Mouse (Mus musculus) MEL (cell line): ENCODE measurements around the gene Cmc2. TPM values are rescaled to one million over a fixed set of nuclear protein-coding genes. Genes with fewer than 3 reads are reported as not detected.

Experiments
- DNase-seq: peaks from one replicate; pipeline ENCODE4 v3.0.0; 2011; ENCODE audit warnings: low read depth, low spot score
- H3K27ac ChIP-seq: 2 replicates; pipeline ENCODE4 v1.5.1; 2012; ENCODE audit warnings: low read depth, mild to moderate bottlenecking, control low read depth, low read length, moderate library complexity; ENCODE audit not compliant: control insufficient read depth
- H3K27me3 ChIP-seq, 2 experiments: fragments of 150-350 bp in 1 of 2; sonication (generic) in 1 of 2; 2 replicates each; pipeline ENCODE4 v1.6.1; 2012; ENCODE audit warnings: low read length in 2 of 2, mild to moderate bottlenecking in 2 of 2, improper control_type of control experiment in 1 of 2, moderate library complexity in 1 of 2; ENCODE audit not compliant: insufficient read depth in 2 of 2, control insufficient read depth in 1 of 2
- H3K36me3 ChIP-seq, 2 experiments: 2 replicates each; pipeline ENCODE4 v1.6.1; 2012 to 2014; ENCODE audit warnings: low read length in 2 of 2, improper control_type of control experiment in 1 of 2, inconsistent platforms in 1 of 2, mild to moderate bottlenecking in 1 of 2; ENCODE audit not compliant: insufficient read depth in 2 of 2, control insufficient read depth in 1 of 2
- H3K4me1 ChIP-seq, 2 experiments: fragments of 150-350 bp in 1 of 2; sonication (generic) in 1 of 2; 2 replicates each; pipeline ENCODE4 v1.6.1; 2012; ENCODE audit warnings: low read length in 2 of 2, improper control_type of control experiment in 1 of 2, mild to moderate bottlenecking in 1 of 2; ENCODE audit not compliant: insufficient read depth in 2 of 2, control insufficient read depth in 1 of 2
- H3K4me3 ChIP-seq, 2 experiments: fragments of 150-350 bp in 1 of 2; sonication (generic) in 1 of 2; 2 replicates each; pipeline ENCODE4 v1.5.1; 2012; ENCODE audit warnings: low read depth in 2 of 2, low read length in 2 of 2, mild to moderate bottlenecking in 2 of 2, moderate library complexity in 2 of 2, control low read depth in 1 of 2, improper control_type of control experiment in 1 of 2; ENCODE audit not compliant: control insufficient read depth in 1 of 2, insufficient read depth in 1 of 2
- H3K79me2 ChIP-seq: 2 replicates; pipeline ENCODE4 v1.6.1; 2012; ENCODE audit warnings: mild to moderate bottlenecking, low read length, moderate library complexity; ENCODE audit not compliant: control insufficient read depth, poor library complexity, insufficient read depth
- H3K9ac ChIP-seq: 2 replicates; pipeline ENCODE4 v1.6.1; 2012; ENCODE audit warnings: low read depth, mild to moderate bottlenecking, control low read depth, low read length, moderate library complexity; ENCODE audit not compliant: control insufficient read depth, poor library complexity, severe bottlenecking
- H3K9me3 ChIP-seq: fragments of 150-350 bp; sonication (generic); replicated peaks from 2 replicates; pipeline ENCODE4 v1.6.1; 2012; ENCODE audit warnings: mild to moderate bottlenecking, low read length, improper control_type of control experiment, moderate library complexity; ENCODE audit not compliant: insufficient read depth
- BHLHE40 ChIP-seq: IDR thresholded peaks from 2 replicates; pipeline ENCODE4 v1.6.1; 2012; ENCODE audit warnings: low read depth, mild to moderate bottlenecking, inconsistent platforms, low read length, improper control_type of control experiment, borderline replicate concordance
- CHD2 ChIP-seq: IDR thresholded peaks from 2 replicates; pipeline ENCODE4 v1.6.1; 2011; ENCODE audit warnings: low read length, improper control_type of control experiment
- CTCF ChIP-seq, 3 experiments: IDR thresholded peaks in 2 of 3; conservative IDR thresholded peaks in 1 of 3; 2 replicates each; pipeline ENCODE4 v1.5.1; 2011 to 2012; ENCODE audit warnings: low read length in 3 of 3, low read depth in 2 of 3, mild to moderate bottlenecking in 2 of 3, improper control_type of control experiment in 1 of 3, inconsistent platforms in 1 of 3, mixed read lengths in 1 of 3, moderate library complexity in 1 of 3; ENCODE audit not compliant: control insufficient read depth in 1 of 3, insufficient read depth in 1 of 3, poor library complexity in 1 of 3, severe bottlenecking in 1 of 3
- E2F4 ChIP-seq: IDR thresholded peaks from 2 replicates; pipeline ENCODE4 v1.6.1; 2011; ENCODE audit warnings: low read depth, low read length, improper control_type of control experiment, borderline replicate concordance
- GABPA ChIP-seq: IDR thresholded peaks from 2 replicates; pipeline ENCODE4 v1.6.1; 2012; ENCODE audit warnings: low read depth, mild to moderate bottlenecking, inconsistent platforms, low read length, improper control_type of control experiment, moderate library complexity
- GATA1 ChIP-seq: IDR thresholded peaks from 2 replicates; pipeline ENCODE4 v1.6.1; 2011; ENCODE audit warnings: low read depth, low read length, improper control_type of control experiment
- HCFC1 ChIP-seq: IDR thresholded peaks from 2 replicates; pipeline ENCODE4 v1.6.1; 2012; ENCODE audit warnings: low read depth, mild to moderate bottlenecking, inconsistent platforms, low read length, improper control_type of control experiment, moderate library complexity
- KAT2A ChIP-seq: conservative IDR thresholded peaks from 2 replicates; pipeline ENCODE4 v1.6.1; 2012; ENCODE audit warnings: low read depth, low read length, improper control_type of control experiment, inconsistent platforms
- MAFK ChIP-seq: IDR thresholded peaks from 2 replicates; pipeline ENCODE4 v1.6.1; 2011; ENCODE audit warnings: low read depth, mild to moderate bottlenecking, low read length, improper control_type of control experiment, borderline replicate concordance
- MAX ChIP-seq: IDR thresholded peaks from 2 replicates; pipeline ENCODE4 v1.6.1; 2011; ENCODE audit warnings: low read length, improper control_type of control experiment
- MAZ ChIP-seq: IDR thresholded peaks from 2 replicates; pipeline ENCODE4 v1.6.1; 2012; ENCODE audit warnings: low read depth, mild to moderate bottlenecking, inconsistent platforms, low read length, improper control_type of control experiment
- MXI1 ChIP-seq: IDR thresholded peaks from 2 replicates; pipeline ENCODE4 v1.6.1; 2011; ENCODE audit warnings: mild to moderate bottlenecking, low read depth, low read length, improper control_type of control experiment
- MYC ChIP-seq: IDR thresholded peaks from 2 replicates; pipeline ENCODE4 v1.6.1; 2011; ENCODE audit warnings: low read depth, mild to moderate bottlenecking, low read length, improper control_type of control experiment, moderate library complexity
- NRF1 ChIP-seq: IDR thresholded peaks from 2 replicates; pipeline ENCODE4 v1.6.1; 2014; ENCODE audit warnings: low read depth, mild to moderate bottlenecking, inconsistent platforms, low read length, improper control_type of control experiment, moderate library complexity; ENCODE audit not compliant: poor library complexity, insufficient read depth, severe bottlenecking
- SIN3A ChIP-seq: IDR thresholded peaks from 2 replicates; pipeline ENCODE4 v1.6.1; 2012; ENCODE audit warnings: low read length, improper control_type of control experiment, inconsistent platforms
- SMC3 ChIP-seq: IDR thresholded peaks from 2 replicates; pipeline ENCODE4 v1.6.1; 2011; ENCODE audit warnings: low read depth, low read length, improper control_type of control experiment
- TAL1 ChIP-seq: IDR thresholded peaks from 2 replicates; pipeline ENCODE4 v1.6.1; 2012; ENCODE audit warnings: mild to moderate bottlenecking, inconsistent platforms, low read length, moderate library complexity, mixed read lengths
- TBP ChIP-seq: IDR thresholded peaks from 2 replicates; pipeline ENCODE4 v1.8.0; 2011; ENCODE audit warnings: low read depth, low read length, improper control_type of control experiment
- TCF12 ChIP-seq: IDR thresholded peaks from 2 replicates; pipeline ENCODE4 v1.6.1; 2014; ENCODE audit warnings: low read depth, mild to moderate bottlenecking, inconsistent platforms, low read length, improper control_type of control experiment, moderate library complexity
- ZKSCAN1 ChIP-seq: IDR thresholded peaks from 2 replicates; pipeline ENCODE4 v1.6.1; 2012; ENCODE audit warnings: low read depth, mild to moderate bottlenecking, inconsistent platforms, low read length, improper control_type of control experiment, moderate library complexity
- ZMIZ1 ChIP-seq: IDR thresholded peaks from 2 replicates; pipeline ENCODE4 v1.6.1; 2012; ENCODE audit warnings: low read depth, mild to moderate bottlenecking, inconsistent platforms, low read length, improper control_type of control experiment, moderate library complexity
- polyA plus RNA-seq, 2 experiments: library from polyadenylated mRNA; stranded (reverse) in 1 of 2; unstranded in 1 of 2; fragments of >175 nt in 1 of 2; fragments of >200 nt in 1 of 2; gene quantifications; 2 replicates each; pipeline versions ENCODE4 v1.2.1 to v1.2.4; 2012; ENCODE audit warnings: low replicate concordance in 2 of 2, low read depth in 1 of 2; ENCODE audit not compliant: insufficient read length in 2 of 2, insufficient read depth in 1 of 2, missing spikeins in 1 of 2
- total RNA-seq: library from RNA; depleted of rRNA; stranded (reverse); fragments of 300-350 nt; gene quantifications from 2 replicates; pipeline ENCODE4 v1.2.3, GENCODE M21; 2012

Gene Cmc2
- total and polyA plus RNA-seq, 3 experiments = 65.4 to 111 TPM; not detected in 1

- DNase-seq = no peak
- Histone ChIP-seq H3K36me3 (no peaks in the 10 kb centered on the region), H3K79me2 (no peaks in the 10 kb centered on the region), H3K4me3 (no peak overlapping the region), H3K9me3 (no peaks in the 10 kb centered on the region), H3K27me3 (no peaks in the 10 kb centered on the region; a peak in 1 of 4 replicates), H3K9ac (no peak overlapping the region), H3K4me1 (no peaks in the 10 kb centered on the region), H3K27ac (no peak overlapping the region)
- TF ChIP-seq MAZ (no peak), TAL1 (no peak), BHLHE40 (no peak), GABPA (no peak), MAFK (no peak), MYC (no peak), SIN3A (no peak), HCFC1 (no peak), GATA1 (no peak), TBP (no peak), CTCF (IDR thresholded peaks at IDR 0.05 in 2 of 3, conservative IDR thresholded peaks at IDR 0.05 in 1 of 3; ENCODE audit: control insufficient read depth in 1 of 3, insufficient read depth in 1 of 3, low read depth in 2 of 3, low read length in 3 of 3, poor library complexity in 1 of 3, severe bottlenecking in 1 of 3) (no peak), ZKSCAN1 (no peak), ZMIZ1 (no peak), MAX (no peak), SMC3 (no peak), CHD2 (no peak), NRF1 (no peak), E2F4 (no peak), KAT2A (no peak), TCF12 (no peak)
Observed at GRCm38 (mm10) chr8:116852042-116852441, 69.2 kb downstream of the Cmc2 start.

GRCm38 (mm10) chr8:116848042-116848441 lies 73.2 kb downstream of the Cmc2 start:
- Histone ChIP-seq H3K9ac (no peak overlapping the region), H3K27ac (no peak overlapping the region), H3K4me3 (no peak overlapping the region), H3K79me2 (no peaks in the 10 kb centered on the region), H3K4me1 (no peaks in the 10 kb centered on the region), H3K9me3 (no peaks in the 10 kb centered on the region), H3K27me3 (no peaks in the 10 kb centered on the region; a peak in 1 of 4 replicates), H3K36me3 (no peaks in the 10 kb centered on the region)
- DNase-seq = no peak
- no peak for TF ChIP-seq MXI1
